Mouse (Mus musculus) heart, embryonic 14.5 days (tissue): Measurements from ENCODE around the gene Tnfrsf14. TPM values are rescaled to one million over a fixed set of nuclear protein-coding genes. Genes with fewer than 3 reads are reported as not detected.

Source experiments
- ATAC-seq: fragments of 200-750 bp; cut with Nextera tagmentation; 2 replicates; pipeline ENCODE4 v1.8.0; 2017; ENCODE audit warnings: low read depth, moderate TSS enrichment; ENCODE audit not compliant: insufficient number of reproducible peaks, insufficient read depth, low FRiP score
- H3K27ac ChIP-seq, 2 experiments: fragments of 200-500 bp in 1 of 2; fragments of 300-500 bp in 1 of 2; sonication (generic) in 1 of 2; replicated peaks in 1 of 2; 2 replicates each; pipeline ENCODE4 v1.5.1; 2012 to 2014; ENCODE audit warnings: low read depth in 2 of 2, low read length in 2 of 2, control low read depth in 1 of 2, mild to moderate bottlenecking in 1 of 2, mixed read lengths in 1 of 2; ENCODE audit not compliant: control insufficient read depth in 1 of 2, insufficient read depth in 1 of 2
- H3K27me3 ChIP-seq: fragments of 300-500 bp; sonication (generic); 2 replicates; pipeline ENCODE4 v1.6.1; 2014; ENCODE audit warnings: mild to moderate bottlenecking, low read length, control low read depth; ENCODE audit not compliant: control insufficient read depth, insufficient read depth
- H3K36me3 ChIP-seq: fragments of 300-500 bp; sonication (generic); 2 replicates; pipeline ENCODE4 v1.6.1; 2014; ENCODE audit warnings: mild to moderate bottlenecking, control low read depth, low read length, mixed read lengths; ENCODE audit not compliant: control insufficient read depth, insufficient read depth
- H3K4me1 ChIP-seq, 2 experiments: fragments of 200-500 bp in 1 of 2; fragments of 300-500 bp in 1 of 2; sonication (generic) in 1 of 2; 2 replicates each; pipeline ENCODE4 v1.6.1; 2012 to 2014; ENCODE audit warnings: low read length in 2 of 2, control low read depth in 1 of 2, mixed read lengths in 1 of 2; ENCODE audit not compliant: control insufficient read depth in 2 of 2, insufficient read depth in 2 of 2
- H3K4me2 ChIP-seq: fragments of 300-500 bp; sonication (generic); 2 replicates; pipeline ENCODE4 v1.6.1; 2014; ENCODE audit warnings: mild to moderate bottlenecking, low read length
- H3K4me3 ChIP-seq, 2 experiments: fragments of 200-500 bp in 1 of 2; fragments of 300-500 bp in 1 of 2; sonication (generic) in 1 of 2; 2 replicates each; pipeline ENCODE4 v1.5.1; 2012 to 2014; ENCODE audit warnings: low read length in 2 of 2, mild to moderate bottlenecking in 2 of 2, control low read depth in 1 of 2, low read depth in 1 of 2, moderate library complexity in 1 of 2; ENCODE audit not compliant: control insufficient read depth in 1 of 2, insufficient read depth in 1 of 2
- H3K9ac ChIP-seq: fragments of 300-500 bp; sonication (generic); 2 replicates; pipeline ENCODE4 v1.6.1; 2014; ENCODE audit warnings: mild to moderate bottlenecking, low read length
- H3K9me3 ChIP-seq: fragments of 300-500 bp; sonication (generic); 2 replicates; pipeline ENCODE4 v1.6.1; 2016; ENCODE audit warnings: low read length, control low read depth; ENCODE audit not compliant: control insufficient read depth
- WGBS: fragments of 180-500 bp; shearing (Covaris S2); extraction: QIAGEN DNeasy Blood & Tissue Kit; methylation state at CpG from one replicate; pipeline ENCODE4 v1.1.7; 2014; 5-methylcytosine and 5-hydroxymethylcytosine counted together
- polyA plus RNA-seq: library from polyadenylated mRNA; unstranded; fragments of >200 nt; fragmentation: Nextera tagmentation; extraction: Ambion mirVana; gene quantifications from 2 replicates; pipeline ENCODE4 v1.2.1, GENCODE M21; 2014

The Tnfrsf14 gene
- polyA plus RNA-seq, 1 experiment from 2014 or later, result 0.46 TPM

DNA sequence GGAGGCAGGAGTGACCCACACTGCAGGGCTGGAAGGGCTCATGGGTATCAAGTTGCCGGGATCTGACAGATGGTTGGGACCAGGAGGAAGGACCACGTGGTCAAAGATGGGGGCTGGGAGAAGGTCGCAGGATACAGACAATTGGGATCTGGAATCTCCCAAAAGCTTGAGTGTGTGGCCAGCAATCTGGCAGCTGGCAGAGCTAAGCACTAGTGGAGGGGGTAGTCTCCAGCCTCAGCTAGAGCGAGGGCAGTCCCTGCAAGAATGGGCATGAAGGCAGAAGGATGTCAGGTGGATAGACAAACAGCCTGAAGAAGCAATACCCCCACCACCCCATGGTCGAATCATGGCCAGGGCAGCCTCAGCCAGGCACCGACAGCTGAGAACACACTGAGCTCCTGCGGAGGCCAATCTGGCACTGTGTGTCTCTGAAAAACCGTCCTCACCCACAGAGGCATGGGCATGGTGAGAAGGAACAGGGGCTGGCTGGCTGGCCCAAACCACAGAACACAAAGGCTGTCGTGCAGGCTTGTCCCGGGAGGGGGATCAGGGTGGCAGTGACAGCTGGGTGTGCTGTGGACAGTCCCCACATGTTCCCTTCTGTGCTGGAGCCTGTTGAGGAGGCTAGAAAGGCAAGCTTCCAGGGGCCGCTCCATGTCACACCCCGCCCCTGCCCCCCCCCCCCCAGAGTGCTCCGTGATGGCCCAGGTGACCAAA is 41.3 kb downstream of the Tnfrsf14 start:
- Histone ChIP-seq H3K4me2 (no peak overlapping the region), H3K36me3 (no peaks in the 10 kb centered on the region), H3K27ac (no peak overlapping the region), H3K9me3 (no peaks in the 10 kb centered on the region), H3K27me3 (no peaks in the 10 kb centered on the region), H3K4me3 (no peak overlapping the region), H3K4me1 (peaks cover under 1 to 6% of the 10 kb centered on the region in 2 experiments; a peak in 3 of 4 replicates), H3K9ac (no peak overlapping the region)
- no peak for ATAC-seq
- 76% methylated on average over 13 of the region's 13 CpGs for WGBS

DNA sequence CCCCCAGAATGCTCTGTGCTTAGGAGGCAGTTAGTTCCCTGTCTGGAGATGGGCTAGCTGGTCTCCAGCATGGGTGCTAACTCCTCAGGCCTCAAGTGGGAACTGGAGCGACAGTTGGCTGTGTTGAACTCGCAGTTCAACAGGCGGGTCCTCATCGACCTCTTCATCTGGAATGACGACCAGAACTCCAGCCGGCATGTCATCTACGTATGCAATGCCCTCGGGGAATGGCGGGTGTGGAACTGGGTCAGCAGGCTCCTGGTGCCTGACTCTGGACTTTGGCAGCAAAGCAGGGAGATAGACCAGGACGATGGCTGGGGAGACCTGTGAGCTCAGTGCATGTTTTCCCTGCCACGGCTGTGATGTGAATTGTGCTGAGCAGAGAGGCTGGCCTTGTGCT is 42.9 kb downstream of the Tnfrsf14 start:
- H3K9ac ChIP-seq, result no peak overlapping the region
- ATAC-seq, result no peak
- H3K27ac ChIP-seq, result no peak overlapping the region
- H3K4me1 ChIP-seq, result peaks cover 14 to 21% of the 10 kb centered on the region in 2 experiments
- H3K9me3 ChIP-seq, result no peaks in the 10 kb centered on the region
- H3K4me3 ChIP-seq, result no peak overlapping the region
- 74% methylated on average over 11 of the region's 11 CpGs for WGBS
- no peaks in the 10 kb centered on the region for H3K36me3 ChIP-seq
- H3K27me3 ChIP-seq, result no peaks in the 10 kb centered on the region
- no peak overlapping the region for H3K4me2 ChIP-seq

GRCm38 (mm10) chr4:154882014-154882659 is 46.2 kb downstream of the Tnfrsf14 start:
- H3K27ac ChIP-seq, result 0 out of 4 replicates have a peak overlapping the region, but pooled peaks of 1 of the 2 experiments have one; percentile 19
- H3K9me3 ChIP-seq, result no peaks in the 10 kb centered on the region
- H3K27me3 ChIP-seq, result no peaks in the 10 kb centered on the region
- H3K36me3 ChIP-seq, result no peaks in the 10 kb centered on the region
- no peak overlapping the region for H3K9ac ChIP-seq
- no peak overlapping the region for H3K4me2 ChIP-seq
- H3K4me1 ChIP-seq, result peaks cover 26 to 36% of the 10 kb centered on the region in 2 experiments
- no peak overlapping the region for H3K4me3 ChIP-seq
- 27% methylated on average over 14 of the region's 14 CpGs for WGBS
- no peak for ATAC-seq

GRCm38 (mm10) chr4:154880730-154881129 is 47.6 kb downstream of the Tnfrsf14 start:
- H3K4me2 ChIP-seq, result peak overlapping the region; percentile 27; the same call in 1 of the 2 replicates
- peak; percentile 45 for ATAC-seq
- H3K9ac ChIP-seq, result peak overlapping the region; percentile 26
- H3K9me3 ChIP-seq, result no peaks in the 10 kb centered on the region
- no peaks in the 10 kb centered on the region for H3K36me3 ChIP-seq
- 15% methylated on average over 6 of the region's 6 CpGs for WGBS
- H3K27ac ChIP-seq, result peak overlapping the region; percentile 76 to 84
- H3K4me3 ChIP-seq, result no peak overlapping the region
- H3K4me1 ChIP-seq, result peaks cover 26 to 36% of the 10 kb centered on the region in 2 experiments
- H3K27me3 ChIP-seq, result no peaks in the 10 kb centered on the region

GRCm38 (mm10) chr4:154877864-154878548 is 50.4 kb downstream of the Tnfrsf14 start:
- ATAC-seq, result peak; percentile 93
- Histone ChIP-seq H3K36me3 (no peaks in the 10 kb centered on the region), H3K4me1 (peaks cover 26 to 36% of the 10 kb centered on the region in 2 experiments), H3K4me2 (peak overlapping the region; percentile 66), H3K4me3 (peak overlapping the region; percentile 39 to 43), H3K27me3 (no peaks in the 10 kb centered on the region), H3K9me3 (no peaks in the 10 kb centered on the region), H3K27ac (peak overlapping the region; percentile 93 to 96), H3K9ac (peak overlapping the region; percentile 60)
- WGBS, result 6% methylated on average over 18 of the region's 18 CpGs

- H3K9ac ChIP-seq, result no peak overlapping the region
- 61% methylated on average over 6 of the region's 6 CpGs for WGBS
- H3K4me3 ChIP-seq, result no peak overlapping the region
- H3K9me3 ChIP-seq, result no peaks in the 10 kb centered on the region
- H3K36me3 ChIP-seq, result no peaks in the 10 kb centered on the region
- H3K4me1 ChIP-seq, result peaks cover 0 to under 1% of the 10 kb centered on the region in 2 experiments; a peak in 3 of 4 replicates
- ATAC-seq, result no peak
- H3K27me3 ChIP-seq, result peaks cover 10% of the 10 kb centered on the region; the same call in 1 of the 2 replicates
- H3K27ac ChIP-seq, result no peak overlapping the region
- no peak overlapping the region for H3K4me2 ChIP-seq
Measured at GRCm38 (mm10) chr4:154873186-154873585, 55.2 kb downstream of the Tnfrsf14 start.
